In the genomic region with DNA sequence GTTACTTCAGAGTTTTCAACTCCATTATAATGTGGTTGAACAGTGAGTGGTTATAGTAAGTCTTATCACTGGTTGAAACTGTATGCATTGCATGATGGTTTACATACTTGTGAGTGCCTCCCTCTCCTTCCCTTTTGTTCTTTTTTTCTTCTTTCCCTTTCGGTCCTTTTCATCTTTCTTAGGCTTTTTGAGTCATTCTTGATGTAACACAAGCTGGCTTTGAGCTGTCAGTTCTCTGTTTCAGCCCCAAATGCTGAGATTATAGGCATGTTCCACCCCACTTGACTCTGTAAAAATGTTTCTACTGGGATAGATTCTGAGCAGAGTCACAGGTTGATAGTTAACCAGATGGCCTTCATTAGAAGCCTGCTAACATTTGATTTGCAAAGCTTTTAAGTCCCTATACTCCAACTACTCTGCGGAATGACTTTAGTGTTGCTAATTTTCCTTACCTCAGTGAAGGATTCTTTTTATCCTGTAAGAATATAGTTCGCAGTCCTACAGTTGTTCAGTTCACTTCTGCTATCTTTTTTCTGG, we compare ENCODE assay signal across 20 mouse cellular contexts. TPM values are rescaled to one million over a fixed set of nuclear protein-coding genes. Genes with fewer than 3 reads are reported as not detected.
A peak's percentile ranks its signal among the peaks of the same experiment; 100 is the strongest.
DNase-seq lines count a peak whose midpoint lies in the region; ATAC-seq and TF ChIP-seq lines count a peak whose summit lies in the region.
"Had no signal": no experiment of that assay in that cellular context is flagged by ENCODE, and none has a peak within 500 bp of the region (broad histone marks: within the 10 kb centered on the region; RNA-seq: fewer than 3 reads in every experiment).

No protein-coding gene starts in this region.

- in situ Hi-C loops in Patski (cut with MboI; ENCODE audit: low pct_unique_long_range_greater_than_20kb): no loop called here

- TF ChIP-seq CTCF in kidney, adult 2 months (conservative IDR thresholded peaks at IDR 0.05; ENCODE audit: insufficient read depth, insufficient read length, low read depth, low read length): no peak
- no peak for TF ChIP-seq CTCF in Patski (IDR thresholded peaks at IDR 0.05)

- H3K36me3 ChIP-seq in kidney, adult 2 months (ENCODE audit: control insufficient read depth, insufficient read depth, low read length): peaks cover 3% of the 10 kb centered on the region; the same call in 1 of the 2 replicates

- POLR2A ChIA-PET in Patski (lab: Charles Lee): interaction anchor here (0.8 kb wide), 1 partner anchor 9 kb away, joined by 3 read pairs; no protein-coding TSS in a partner anchor

- CTCF ChIA-PET in Patski (lab: Charles Lee): interaction anchor here (0.8 kb wide), 1 partner anchor 88 kb away, joined by 3 read pairs; no protein-coding TSS in a partner anchor

- peak overlapping the region; percentile 31; the same call in 1 of the 2 replicates for H3K27ac ChIP-seq in kidney, adult 2 months (ENCODE audit: insufficient read depth, low read depth, low read length)
- H3K27ac ChIP-seq: embryonic facial prominence, embryonic 15.5 days; forebrain, embryonic 10.5 days; gastrocnemius, adult 2 months; hindbrain, embryonic 10.5 days; hindbrain, embryonic 14.5 days had no signal

- WGBS in kidney, adult 2 months: 36% methylated on average over 3 of the region's 3 CpGs

- DNase-seq in kidney, adult 2 months: peak; percentile 58
- DNase-seq in kidney, adult 18-20 months: no peak
- DNase-seq in kidney, postnatal 14 days: peak; percentile 9
- no peak for DNase-seq in kidney, postnatal 10 days
- DNase-seq in Patski (ENCODE audit: low read depth, low spot score): peak; percentile 37
- peak; percentile 69 for DNase-seq in naive thymus-derived CD4-positive, alpha-beta T cell, adult 2 months (ENCODE audit: low read depth)
- no peak for DNase-seq in cerebellum, adult 9-10 months
- DNase-seq: adrenal gland, postnatal 10 days; cerebellum, adult 11 months; cerebellum, adult 8-10 months; cerebellum, postnatal 25 days; gastrocnemius, adult 2 months; gastrocnemius, postnatal 25 days had no signal

- no peak for ATAC-seq in Patski
- ATAC-seq: forebrain, embryonic 14.5 days had no signal

- no peaks in the 10 kb centered on the region for H3K27me3 ChIP-seq in kidney, adult 2 months (replicated peaks; ENCODE audit: control insufficient read depth, insufficient read depth, low read length)
- no peaks in the 10 kb centered on the region for H3K27me3 ChIP-seq in Patski
- H3K27me3 ChIP-seq: embryonic facial prominence, embryonic 15.5 days; heart, embryonic 12.5 days had no signal

- no peak overlapping the region for H3K4me3 ChIP-seq in kidney, adult 2 months (ENCODE audit: insufficient read depth, low read depth, low read length)
- H3K4me3 ChIP-seq: embryonic facial prominence, embryonic 15.5 days; erythroblast, embryonic 14.5 days; forebrain, embryonic 10.5 days; gastrocnemius, adult 2 months; heart, embryonic 12.5 days; hindbrain, embryonic 10.5 days had no signal

- TF ChIP-seq POLR2A in kidney, adult 2 months (IDR thresholded peaks at IDR 0.05; ENCODE audit: low read depth, low read length): no peak

- peaks cover 11% of the 10 kb centered on the region for H3K4me1 ChIP-seq in kidney, adult 2 months (ENCODE audit: control insufficient read depth, insufficient read depth, low read length)
- H3K4me1 ChIP-seq: embryonic facial prominence, embryonic 15.5 days; forebrain, embryonic 10.5 days; heart, embryonic 12.5 days; hindbrain, embryonic 10.5 days had no signal

RNA-seq across cellular contexts. Expression of gene Kcnj13, which starts 16.4 kb away (rescaled TPM):
- 2.4 and 2.5 TPM in 2 replicates for polyA plus RNA-seq in kidney, adult 2 months (2012; rRNA removed)
- 0.41 TPM for polyA plus RNA-seq in Patski (2021)
- polyA plus RNA-seq: erythroblast, embryonic 14.5 days had no signal

RNA-seq across cellular contexts. Expression of gene Gigyf2, which starts 51.3 kb away (rescaled TPM):
- polyA plus RNA-seq in kidney, adult 2 months (2012; rRNA removed): 40.4 and 47.1 TPM in 2 replicates
- 107 TPM for polyA plus RNA-seq in Patski (2021)

Comparison
In these comparisons a context has a peak if more than half of its experiments do, and no peak if none do; other contexts are left out.
1. DNase-seq: peak in kidney, adult 2 months (single experiment), kidney, postnatal 14 days (single experiment), Patski (single experiment) and naive thymus-derived CD4-positive, alpha-beta T cell, adult 2 months (single experiment); none in kidney, adult 18-20 months (single experiment), kidney, postnatal 10 days (single experiment) and cerebellum, adult 9-10 months (single experiment).